Mouse (Mus musculus) embryonic fibroblast, embryonic 13.5 days (primary cell): Measurements from ENCODE around the gene Utp18.

Source experiments
- CTCF ChIP-seq: IDR thresholded peaks from 2 replicates; pipeline ENCODE4 v1.5.1; 2011; ENCODE audit warnings: mild to moderate bottlenecking, control low read depth, low read length, moderate library complexity, borderline replicate concordance; ENCODE audit not compliant: insufficient read depth
- POLR2A ChIP-seq: IDR thresholded peaks from 2 replicates; pipeline ENCODE4 v1.6.1; 2011; ENCODE audit warnings: low read depth, mild to moderate bottlenecking, control low read depth, low read length, moderate library complexity

- TF ChIP-seq CTCF (no peak), POLR2A (no peak)
Measured at GRCm38 (mm10) chr11:93852546-93852945, 33.0 kb downstream of the Utp18 start.
